Mouse (Mus musculus) spleen, postnatal 36 days (tissue): ENCODE results near the gene Hipk1.
A peak's percentile ranks its signal among the peaks of the same experiment; 100 is the strongest.
"Not testable (repeated sequence)": the region's sequence is repeated elsewhere in the genome, so short reads cannot be mapped to it uniquely, and the experiment has no call there.

Experiments used
- DNase-seq, 2 experiments: peaks; one replicate each; pipeline ENCODE4 v3.0.0; 2022; ENCODE audit warnings: low spot score in 2 of 2, mixed read lengths in 1 of 2

Gene Hipk1

DNA sequence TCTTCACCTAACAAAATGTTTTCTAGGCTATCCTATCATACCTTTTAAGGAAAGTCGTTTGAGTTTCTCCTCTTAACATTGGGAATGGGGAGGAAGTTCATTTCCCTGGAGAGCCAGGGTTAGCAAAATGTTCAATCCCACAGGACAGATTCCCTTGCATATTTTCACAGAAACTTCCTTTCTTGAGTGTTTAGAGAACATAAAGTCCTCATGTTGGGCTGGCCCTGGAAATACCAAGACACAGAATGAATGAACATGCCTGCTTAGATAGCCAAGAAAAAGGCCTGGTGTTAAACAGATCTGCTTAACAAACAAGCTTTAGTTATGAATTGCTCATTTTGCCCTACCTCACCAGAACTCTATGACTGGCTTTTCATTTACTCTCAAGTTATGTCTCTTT is 1.2 kb upstream of the Hipk1 start:
- no peak for DNase-seq

DNA sequence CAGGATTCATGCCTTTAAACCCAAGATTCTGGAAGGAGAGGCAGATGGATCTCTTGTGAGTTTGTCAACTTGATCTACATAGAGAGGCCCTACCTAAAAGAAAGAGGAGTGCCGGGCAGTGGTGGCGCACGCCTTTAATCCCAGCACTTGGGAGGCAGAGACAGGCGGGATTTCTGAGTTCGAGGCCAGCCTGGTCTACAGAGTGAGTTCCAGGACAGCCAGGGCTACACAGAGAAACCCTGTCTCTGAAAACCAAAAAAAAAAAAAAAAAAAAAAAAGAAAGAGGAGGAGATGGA is 696 bp upstream of the Hipk1 start:
- not testable (repeated sequence) for DNase-seq

DNA sequence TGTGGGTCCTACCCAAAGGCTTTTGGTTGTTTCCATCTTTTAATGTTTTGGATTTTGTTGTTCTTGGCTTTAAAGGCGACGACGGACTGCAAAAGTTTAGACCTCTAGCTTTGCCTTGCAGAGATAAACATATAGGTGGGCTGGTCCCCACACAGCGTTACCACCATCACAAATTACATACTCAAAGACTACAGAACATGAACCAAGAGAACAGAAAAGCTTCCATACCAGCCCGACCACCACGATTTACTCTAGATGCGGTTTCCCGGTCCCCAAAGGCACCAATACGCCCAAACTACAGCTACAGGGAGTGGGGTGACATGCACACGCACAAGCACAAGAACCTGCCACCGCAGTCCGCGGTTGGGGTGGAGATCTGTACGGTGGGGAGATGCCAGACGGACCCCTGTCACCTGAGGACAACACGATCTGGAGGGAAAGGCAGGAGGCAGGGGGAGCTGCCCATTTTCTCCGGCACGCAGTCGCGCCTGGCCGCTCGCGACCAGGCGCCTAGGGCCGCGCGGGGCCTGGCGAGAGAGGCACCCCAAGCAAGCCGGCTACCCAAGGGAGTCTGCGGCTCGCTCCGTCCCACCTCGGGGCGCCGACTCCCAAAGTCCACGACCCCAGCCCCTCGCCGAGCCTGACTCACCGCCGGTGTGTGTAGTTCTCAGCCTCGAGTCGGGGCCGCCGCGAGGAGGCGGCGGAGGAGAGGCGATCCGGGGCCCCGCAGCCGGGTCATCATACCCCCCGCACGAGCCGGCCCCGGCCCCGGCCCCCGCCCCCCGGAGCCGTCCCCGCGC is 817 bp downstream of the Hipk1 start:
- DNase-seq, result peak in 1 of 2 experiments; percentile 44

DNA sequence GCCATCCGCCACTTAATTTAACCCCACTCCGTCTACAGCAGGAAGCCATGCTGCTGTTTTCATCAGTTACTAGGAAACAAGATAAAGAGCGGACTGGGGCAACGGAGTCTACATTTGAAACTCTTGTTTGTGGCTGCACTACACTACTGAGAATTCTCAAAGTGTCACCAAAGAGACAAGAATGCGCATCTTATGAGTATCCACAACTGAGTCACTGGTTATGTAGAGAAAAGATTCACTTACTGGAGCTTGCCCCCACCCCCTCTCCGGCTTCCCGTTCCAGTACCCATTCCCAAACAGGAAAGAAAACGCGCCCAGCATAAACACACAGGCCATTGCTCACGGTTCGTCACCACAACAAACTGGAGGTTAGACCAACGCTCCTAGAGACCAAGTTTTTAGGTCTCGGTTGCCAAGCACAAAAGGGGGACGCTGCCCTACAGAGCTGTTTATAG is 1.4 kb downstream of the Hipk1 start:
- DNase-seq, result peak; percentile 46 to 56

DNA sequence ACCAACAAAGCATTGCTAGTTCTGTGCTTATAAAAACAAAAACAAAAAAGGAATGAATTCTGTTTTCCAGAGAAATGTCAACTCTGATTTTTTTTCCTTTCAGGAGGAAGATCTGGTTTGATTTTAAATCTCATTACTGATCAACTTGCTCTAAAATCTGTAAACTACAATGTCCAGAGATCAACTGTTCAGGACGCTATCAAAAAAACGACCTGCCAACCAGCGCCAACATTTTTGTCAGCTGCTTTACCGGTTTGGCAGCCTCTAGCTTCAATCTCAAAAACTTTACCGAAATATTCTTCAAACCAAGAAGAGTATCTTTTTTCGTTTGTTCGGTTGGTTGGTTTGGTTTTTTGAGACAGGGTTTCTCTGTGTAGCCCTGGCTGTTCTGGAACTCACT is 2.3 kb downstream of the Hipk1 start:
- DNase-seq, result no peak

DNA sequence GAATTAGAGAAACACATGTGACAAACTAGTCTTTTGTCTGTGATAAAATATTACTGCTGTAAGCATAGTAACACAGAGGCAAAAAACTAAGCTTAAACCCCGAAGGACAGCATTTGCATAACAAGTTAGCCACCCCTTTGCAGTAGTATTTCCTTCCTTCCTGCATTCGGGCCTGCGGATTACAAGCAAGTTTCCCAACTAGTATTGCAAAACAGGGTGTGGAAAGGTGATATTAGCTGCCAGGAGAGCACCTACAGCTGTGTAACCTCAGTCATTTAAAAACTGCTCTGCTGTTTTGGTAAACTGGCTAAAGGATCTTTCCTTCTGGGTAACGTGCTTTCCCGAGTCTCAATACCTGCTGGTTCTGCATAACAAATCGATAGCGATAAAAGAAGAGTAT is 4.1 kb downstream of the Hipk1 start:
- DNase-seq, result peak; percentile 48 to 59

DNA sequence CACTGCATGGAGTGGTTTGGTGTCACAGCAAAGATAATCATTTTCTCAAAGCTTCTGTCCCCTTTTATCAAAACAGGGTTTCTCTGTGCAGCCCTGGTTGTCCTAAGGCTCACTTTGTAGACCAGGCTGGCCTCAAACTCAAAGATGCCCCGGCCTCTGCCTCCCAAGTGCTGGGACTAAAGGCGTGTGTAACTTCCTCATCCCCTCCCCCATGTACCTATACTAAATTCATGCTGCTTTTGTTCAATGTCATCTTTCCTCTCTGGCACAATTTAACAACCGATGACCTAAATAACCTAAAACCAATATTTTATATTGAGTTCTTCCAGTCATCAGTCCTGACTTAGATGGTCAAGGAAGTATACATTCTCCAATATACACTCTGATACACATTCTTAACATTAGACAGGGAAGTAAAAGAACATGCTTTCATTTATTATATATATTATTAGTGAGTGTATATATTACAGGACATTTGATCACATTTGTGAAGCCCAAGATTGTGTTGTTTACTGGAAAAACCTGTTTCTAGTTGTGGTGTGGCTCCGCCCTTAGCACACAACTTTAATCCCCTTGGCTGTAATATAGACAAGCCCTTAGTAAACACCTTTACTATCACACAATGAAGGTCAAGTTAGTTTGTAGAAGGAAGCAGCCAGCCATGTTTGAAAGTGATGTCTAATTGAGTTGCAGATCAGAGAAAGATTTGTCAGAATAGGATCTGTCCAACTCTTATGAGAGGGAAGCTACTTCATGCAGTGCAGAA is 8.3 kb downstream of the Hipk1 start:
- DNase-seq, result peak in 1 of 2 experiments; percentile 45

DNA sequence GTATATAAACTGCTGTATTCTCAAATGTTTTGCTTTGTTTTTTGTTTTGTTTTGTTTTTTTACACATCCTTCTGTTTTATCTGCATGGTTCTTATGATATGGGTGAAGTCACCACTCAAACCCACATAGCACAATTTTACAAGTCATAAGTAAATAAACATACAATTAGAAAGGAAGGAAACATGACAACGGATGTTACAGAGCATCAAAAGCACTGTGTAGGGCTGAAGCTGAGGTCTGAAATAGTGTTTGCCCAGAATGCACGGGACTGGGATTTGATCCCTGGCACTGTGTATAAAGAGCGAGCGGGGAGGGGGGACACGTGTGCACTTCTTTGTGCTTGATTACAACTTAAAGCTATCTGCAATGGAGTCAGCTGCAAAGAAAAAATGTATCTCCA is 10.6 kb downstream of the Hipk1 start:
- no peak for DNase-seq

DNA sequence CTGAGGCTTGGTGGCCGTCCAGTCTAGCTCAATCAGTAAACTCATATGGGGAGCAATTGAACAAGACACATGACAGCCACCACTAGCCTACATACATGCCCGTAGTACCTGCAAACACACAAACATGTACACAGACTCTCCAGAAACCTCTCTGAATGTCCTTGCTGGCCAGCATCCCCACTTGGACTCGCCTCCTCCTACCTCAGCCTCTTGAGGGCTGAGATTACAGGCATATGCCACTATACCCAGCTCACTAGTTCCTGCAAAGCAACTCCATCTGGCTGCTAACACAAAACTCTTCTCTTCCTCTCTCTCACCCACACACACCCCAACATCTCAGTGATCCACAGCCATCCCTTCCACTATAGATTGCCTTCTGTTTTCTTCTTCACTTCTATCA is 11.1 kb downstream of the Hipk1 start:
- DNase-seq, result no peak

DNA sequence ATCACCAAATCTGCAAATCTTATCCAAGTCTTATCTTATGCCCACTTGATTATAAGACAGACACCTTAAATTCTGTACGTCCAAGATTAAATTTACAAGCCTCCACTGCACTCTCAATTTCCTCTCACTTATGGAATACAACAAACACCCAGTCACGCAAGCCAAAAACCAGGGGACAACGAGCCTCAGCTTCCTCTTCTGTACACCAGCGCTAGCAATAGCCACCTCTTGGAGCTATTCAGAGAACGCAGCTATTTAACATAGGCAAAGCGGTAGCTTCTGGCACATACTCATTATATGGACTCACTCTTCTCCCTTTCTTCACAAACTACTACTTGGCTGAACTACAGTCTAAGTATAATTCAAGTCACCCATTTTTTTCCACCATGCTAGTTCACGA is 12.2 kb downstream of the Hipk1 start:
- DNase-seq, result no peak

DNA sequence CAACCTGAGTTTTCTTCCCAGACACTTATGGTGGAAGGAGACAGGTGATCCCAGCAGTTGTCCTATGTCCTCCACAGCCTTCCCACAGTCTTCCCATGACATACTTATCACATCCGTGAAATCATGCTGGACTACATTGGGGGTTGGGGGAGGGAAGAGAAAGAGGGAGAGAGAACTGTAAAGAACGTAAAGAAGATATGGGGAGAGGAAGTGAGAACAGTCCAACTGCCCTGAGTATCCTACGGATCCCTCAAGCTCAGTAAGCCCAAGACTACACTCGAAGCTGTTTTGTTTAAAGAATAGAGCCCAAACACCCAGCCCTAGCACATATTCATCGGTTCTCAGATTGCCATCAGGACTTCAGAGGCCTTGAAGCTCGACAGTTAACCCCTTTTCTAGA is 12.7 kb downstream of the Hipk1 start:
- no peak for DNase-seq

DNA sequence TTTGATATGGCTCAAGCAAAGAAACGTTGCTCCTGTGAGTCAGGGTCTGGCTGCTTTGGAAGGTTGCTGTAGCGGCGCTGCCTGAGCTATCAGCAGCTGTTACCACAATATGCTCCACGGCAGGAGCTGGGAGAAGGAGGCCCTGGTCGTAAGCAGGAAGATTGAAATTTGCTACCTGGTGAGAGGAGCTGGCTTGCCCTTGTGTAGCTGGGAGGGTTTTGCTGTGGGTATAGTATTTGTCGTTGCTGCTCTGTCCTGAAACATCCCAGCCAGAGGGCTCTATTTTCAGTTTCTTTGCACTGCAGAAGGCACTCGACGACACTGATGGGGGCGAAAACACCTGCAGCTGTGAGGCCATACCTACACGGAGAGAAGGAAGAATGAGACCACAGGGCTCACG is 13.4 kb downstream of the Hipk1 start:
- DNase-seq, result no peak

DNA sequence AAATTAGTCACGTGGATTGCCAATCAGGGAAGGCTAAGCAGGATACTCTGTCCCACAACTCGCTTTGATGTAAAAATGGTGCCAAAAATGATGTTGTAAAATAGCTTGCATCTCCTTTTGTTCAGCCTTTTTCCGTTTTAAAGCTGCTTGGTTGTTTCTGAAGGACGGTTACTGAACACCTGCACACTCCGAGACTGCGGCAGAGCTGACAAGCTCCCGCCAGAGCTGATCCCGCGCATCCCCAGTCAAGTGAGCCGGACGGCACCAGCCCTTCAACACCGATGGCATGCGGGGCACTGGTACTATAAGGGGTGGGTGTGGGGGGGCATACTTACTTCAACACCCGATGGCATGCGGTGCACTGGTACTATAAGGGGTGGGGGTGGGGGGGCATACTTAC is 17.4 kb downstream of the Hipk1 start:
- DNase-seq, result no peak

DNA sequence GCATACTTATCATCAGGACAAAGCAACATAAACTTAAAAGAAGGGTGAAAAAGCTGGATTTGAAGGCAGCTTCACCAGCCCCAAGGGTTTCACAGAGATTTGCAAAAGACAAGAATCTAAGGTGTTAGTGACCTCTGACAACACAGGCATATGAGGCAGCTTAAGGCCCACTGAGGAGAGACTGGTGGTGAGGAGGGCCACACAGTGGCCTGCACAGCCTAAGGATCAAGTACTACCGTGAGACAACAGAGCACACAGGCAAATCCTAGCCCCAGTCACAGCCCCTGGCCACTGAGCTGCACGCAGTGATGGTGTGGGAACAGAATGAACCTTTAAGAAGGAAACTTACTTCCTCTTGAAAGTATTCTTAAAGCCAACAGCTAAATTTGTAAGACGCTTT is 17.9 kb downstream of the Hipk1 start:
- no peak for DNase-seq

DNA sequence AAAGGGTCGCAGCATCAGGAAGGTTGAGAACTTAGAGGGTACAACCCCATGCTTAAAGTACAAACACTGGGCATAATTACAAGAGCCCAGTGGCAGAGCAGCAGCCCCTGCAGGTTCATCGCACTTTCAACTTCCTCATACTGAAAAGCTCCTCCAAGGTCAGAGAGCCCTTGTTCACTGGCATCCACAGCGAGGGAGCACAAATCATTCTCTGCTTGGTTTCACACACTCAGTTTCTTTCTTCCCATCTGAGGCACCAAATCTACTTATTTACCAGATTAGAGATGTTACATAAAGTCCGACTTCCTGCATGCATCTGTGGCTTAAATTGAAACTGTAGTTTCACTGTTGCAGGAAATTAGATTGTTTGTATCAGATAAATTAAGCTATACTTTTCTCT is 18.5 kb downstream of the Hipk1 start:
- DNase-seq, result peak; percentile 75 to 79

DNA sequence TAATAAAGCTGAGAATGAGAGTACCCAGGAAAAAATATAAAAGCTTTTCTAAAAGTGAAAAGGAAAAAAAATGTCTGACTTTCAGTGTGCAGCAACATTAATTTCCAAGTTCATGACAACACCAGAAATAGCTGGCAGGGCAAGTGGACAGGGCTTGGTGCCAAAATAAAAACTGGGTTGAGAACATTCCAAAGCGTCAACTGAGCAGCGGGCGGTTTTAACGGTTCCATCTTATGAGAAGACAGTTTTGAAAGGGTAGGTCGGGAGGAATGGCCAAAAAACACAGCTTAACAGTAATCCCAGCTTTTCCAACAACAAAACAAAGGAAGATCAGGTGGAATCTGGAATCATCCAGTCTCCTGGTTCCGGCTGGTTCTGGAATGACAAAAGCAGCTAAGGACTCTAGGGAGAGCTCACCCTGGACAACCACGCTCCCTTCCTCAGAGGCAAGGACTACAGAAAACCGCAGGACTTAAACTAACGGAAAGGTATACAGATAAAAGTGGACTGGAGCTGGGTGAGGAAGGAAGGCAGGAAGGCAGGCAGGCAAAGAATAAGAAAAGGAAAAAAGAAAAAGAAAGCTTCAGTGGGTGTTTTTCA is 19.7 kb downstream of the Hipk1 start:
- no peak for DNase-seq

DNA sequence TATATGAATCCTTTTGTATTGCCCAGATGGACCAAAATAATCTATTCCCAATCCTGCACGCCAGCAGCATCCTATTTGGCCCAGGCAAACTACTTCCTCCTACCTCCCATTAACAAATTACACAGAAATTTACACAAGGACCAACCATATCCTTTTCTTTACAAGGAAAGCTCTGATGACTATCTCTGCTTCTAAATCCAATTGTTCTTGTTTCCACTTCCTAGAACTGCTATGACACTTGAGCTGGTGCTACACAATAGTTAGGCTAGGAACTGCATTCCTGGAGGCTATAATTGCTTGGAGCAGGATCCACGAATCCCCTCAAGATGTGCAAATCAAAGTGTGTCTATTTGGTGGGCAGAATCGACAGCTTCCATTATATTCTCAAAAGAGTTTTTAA is 24.6 kb downstream of the Hipk1 start:
- DNase-seq, result no peak

DNA sequence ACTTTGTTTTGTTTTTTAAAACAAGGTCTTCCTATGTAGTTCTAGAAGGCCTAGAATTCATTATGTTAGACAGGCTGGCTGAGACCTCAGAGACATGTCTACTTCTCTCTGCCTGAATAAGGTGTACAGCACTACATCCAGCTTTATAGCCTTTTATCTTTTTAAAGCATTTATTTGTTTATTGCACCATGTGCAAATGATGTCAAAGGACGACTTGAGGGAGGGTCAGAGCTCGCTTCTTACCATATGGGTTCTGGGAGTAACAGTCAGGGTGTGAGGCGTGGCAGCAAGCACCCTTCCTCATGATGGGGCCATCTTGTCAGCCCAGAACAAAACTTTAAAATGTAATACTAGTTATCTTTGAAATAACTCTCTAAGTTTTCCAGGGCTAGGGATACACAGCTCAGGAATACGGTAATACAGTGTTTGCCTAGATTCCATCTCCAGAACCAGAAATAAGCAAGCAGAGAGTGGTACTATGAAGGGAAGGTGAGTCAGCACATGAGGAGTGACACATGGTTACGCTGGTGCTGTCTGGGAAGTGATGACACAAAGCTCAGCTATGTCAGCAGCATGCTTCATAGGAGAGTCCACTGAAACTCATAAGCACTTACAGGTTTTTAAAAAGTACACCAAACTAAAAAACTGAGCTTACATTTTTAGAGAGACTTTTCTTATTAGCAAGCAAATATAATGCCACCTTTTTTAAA is 31.9 kb downstream of the Hipk1 start:
- DNase-seq, result no peak

DNA sequence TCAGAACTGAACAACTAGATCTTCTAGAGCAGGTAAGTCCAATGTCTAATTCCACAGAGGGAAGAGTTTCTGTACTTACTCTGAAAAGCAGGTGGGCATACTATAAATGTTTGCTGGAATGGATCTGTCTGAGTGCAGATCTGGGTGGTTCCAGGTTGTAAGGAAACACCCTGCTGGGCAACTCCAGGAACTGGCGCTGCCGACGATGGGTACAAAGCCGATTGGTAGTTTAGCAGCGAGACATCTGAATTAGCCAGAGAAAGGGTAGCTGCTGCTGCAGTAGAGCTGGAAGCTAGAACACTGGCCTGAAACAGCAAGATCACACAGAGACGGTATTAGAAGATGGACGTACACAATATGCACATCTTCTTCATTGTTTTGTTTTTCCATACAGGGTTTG is 32.9 kb downstream of the Hipk1 start:
- DNase-seq, result no peak

DNA sequence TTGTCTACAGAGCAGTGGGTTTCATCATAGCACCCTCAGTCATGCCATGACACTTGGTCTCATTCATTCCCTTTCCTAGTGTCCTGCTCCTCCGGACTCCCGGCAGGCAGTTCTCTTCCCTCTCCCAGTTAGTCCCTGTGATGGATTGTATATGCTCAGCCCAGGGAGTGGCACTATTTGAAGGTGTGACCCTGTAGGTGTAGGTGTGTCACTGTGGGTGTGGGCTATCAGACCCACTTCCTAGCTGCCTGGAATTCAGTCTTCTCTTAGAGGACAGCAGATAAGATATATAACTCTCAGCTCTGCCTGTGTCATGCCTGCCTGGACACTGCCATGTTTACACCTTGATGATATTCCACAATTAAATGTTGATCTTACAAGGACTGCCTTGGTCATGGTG is 34.4 kb downstream of the Hipk1 start:
- DNase-seq, result no peak

DNA sequence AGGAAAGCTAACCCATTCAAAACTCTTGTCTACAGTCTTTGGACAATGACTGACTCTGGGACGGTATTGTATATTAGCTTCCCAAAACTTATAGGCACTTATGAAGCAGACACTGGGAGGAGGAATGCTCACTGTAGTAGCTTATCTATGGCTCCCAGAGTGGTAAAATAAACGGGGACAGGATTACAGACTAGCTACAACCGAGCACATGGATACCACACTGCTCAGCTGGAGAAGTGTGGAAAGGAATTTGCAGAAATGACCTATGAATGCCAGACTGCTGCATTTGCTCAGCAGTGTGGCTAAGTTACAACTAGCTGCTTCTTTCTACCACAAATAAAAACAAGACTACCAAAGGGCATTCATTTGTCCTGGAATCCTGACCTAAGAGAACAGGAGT is 36.0 kb downstream of the Hipk1 start:
- DNase-seq, result no peak

DNA sequence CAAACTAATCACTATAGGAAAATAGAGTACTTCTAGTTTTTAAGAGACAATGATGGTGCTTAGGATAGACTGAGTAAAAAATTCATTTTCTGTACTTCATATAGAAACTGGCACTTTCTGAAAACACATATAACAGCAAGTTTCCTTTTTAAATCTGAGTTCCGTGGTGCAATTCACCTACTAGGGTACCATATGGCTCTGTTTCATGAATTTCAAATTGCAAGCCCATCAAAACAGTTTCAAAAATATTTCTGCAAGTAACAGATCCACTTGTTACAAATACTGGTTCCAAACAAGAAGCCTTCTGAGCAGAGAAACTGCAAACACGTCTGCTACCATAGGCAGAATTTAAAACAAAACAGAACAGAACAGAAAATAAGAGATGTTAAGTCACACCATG is 39.8 kb downstream of the Hipk1 start:
- no peak for DNase-seq
